Mouse (Mus musculus) midbrain, embryonic 16.5 days (tissue): ENCODE results near the gene Srd5a3. TPM values are rescaled to one million over a fixed set of nuclear protein-coding genes. Genes with fewer than 3 reads are reported as not detected.
"Not testable (repeated sequence)": the region's sequence is repeated elsewhere in the genome, so short reads cannot be mapped to it uniquely, and the experiment has no call there.

Experiments
- ATAC-seq: fragments of 200-750 bp; cut with Nextera tagmentation; 2 replicates; pipeline ENCODE4 v1.8.0; 2017; ENCODE audit warnings: moderate TSS enrichment
- H3K27ac ChIP-seq: fragments of 300-500 bp; sonication (generic); 2 replicates; pipeline ENCODE4 v1.5.1; 2014; ENCODE audit warnings: mild to moderate bottlenecking, low read length, mixed read lengths
- H3K27me3 ChIP-seq: fragments of 300-500 bp; sonication (generic); 2 replicates; pipeline ENCODE4 v1.6.1; 2014; ENCODE audit warnings: low read depth, low read length, mixed read lengths; ENCODE audit not compliant: control insufficient read depth, insufficient read depth
- H3K36me3 ChIP-seq: fragments of 300-500 bp; sonication (generic); 2 replicates; pipeline ENCODE4 v1.6.1; 2014; ENCODE audit warnings: mild to moderate bottlenecking, low read length, moderate library complexity, mixed read lengths; ENCODE audit not compliant: control insufficient read depth, insufficient read depth
- H3K4me1 ChIP-seq: fragments of 300-500 bp; sonication (generic); 2 replicates; pipeline ENCODE4 v1.6.1; 2014; ENCODE audit warnings: mild to moderate bottlenecking, low read length, mixed read lengths; ENCODE audit not compliant: control insufficient read depth, insufficient read depth
- H3K4me2 ChIP-seq: fragments of 300-500 bp; sonication (generic); 2 replicates; pipeline ENCODE4 v1.6.1; 2014; ENCODE audit warnings: mild to moderate bottlenecking, low read length, mixed read lengths
- H3K4me3 ChIP-seq: fragments of 300-500 bp; sonication (generic); 2 replicates; pipeline ENCODE4 v1.5.1; 2014; ENCODE audit warnings: low read depth, mild to moderate bottlenecking, low read length, moderate library complexity, mixed read lengths
- H3K9ac ChIP-seq: fragments of 300-500 bp; sonication (generic); 2 replicates; pipeline ENCODE4 v1.6.1; 2014; ENCODE audit warnings: low read depth, low read length, mixed read lengths
- H3K9me3 ChIP-seq: fragments of 300-500 bp; sonication (generic); replicated peaks from 2 replicates; pipeline ENCODE4 v1.6.1; 2014; ENCODE audit warnings: mild to moderate bottlenecking, low read length, mixed read lengths; ENCODE audit not compliant: control insufficient read depth, poor library complexity, severe bottlenecking
- WGBS: fragments of 180-500 bp; shearing (Covaris S2); extraction: QIAGEN DNeasy Blood & Tissue Kit; methylation state at CpG from one replicate; pipeline ENCODE4 v1.1.7; 2014; 5-methylcytosine and 5-hydroxymethylcytosine counted together
- polyA plus RNA-seq: library from polyadenylated mRNA; unstranded; fragments of >200 nt; fragmentation: Nextera tagmentation; extraction: Ambion mirVana; gene quantifications from 2 replicates; pipeline ENCODE4 v1.2.1, GENCODE M21; 2015

Srd5a3 gene
- polyA plus RNA-seq: 17.3 and 17.5 TPM in 2 replicates

- ATAC-seq: peak; percentile 96
- Histone ChIP-seq H3K9ac (peak within 1 kb of the TSS; percentile 83), H3K4me3 (peak within 1 kb of the TSS; percentile 58), H3K4me2 (peak within 1 kb of the TSS; percentile 85), H3K36me3 (no peaks in the 10 kb centered on the region), H3K4me1 (peaks cover 9% of the 10 kb centered on the region; the same call in 1 of the 2 replicates), H3K9me3 (no peaks in the 10 kb centered on the region), H3K27ac (peak within 1 kb of the TSS; percentile 82), H3K27me3 (no peaks in the 10 kb centered on the region)
- under 1% methylated on average over 65 of the region's 69 CpGs for WGBS
Observed at GRCm38 (mm10) chr5:76139808-76140729, at the start of gene Srd5a3. TSS of gene Srd5a3 (plus strand) at chr5:76140271.

GRCm38 (mm10) chr5:76103809-76104208 lies 36.3 kb upstream of the Srd5a3 start:
- H3K4me3 ChIP-seq, H3K36me3 ChIP-seq, H3K27ac ChIP-seq, H3K4me1 ChIP-seq, H3K4me2 ChIP-seq, H3K27me3 ChIP-seq, ATAC-seq, H3K9me3 ChIP-seq, H3K9ac ChIP-seq: not testable (repeated sequence)
- 81% methylated on average over 5 of the region's 5 CpGs for WGBS

GRCm38 (mm10) chr5:76107306-76107705 lies 32.8 kb upstream of the Srd5a3 start:
- no peak overlapping the region for H3K9ac ChIP-seq
- no peaks in the 10 kb centered on the region for H3K27me3 ChIP-seq
- H3K9me3 ChIP-seq: no peaks in the 10 kb centered on the region
- H3K36me3 ChIP-seq: no peaks in the 10 kb centered on the region
- ATAC-seq: no peak
- no peak overlapping the region for H3K4me2 ChIP-seq
- H3K4me1 ChIP-seq: no peaks in the 10 kb centered on the region
- 79% methylated on average over 5 of the region's 5 CpGs for WGBS
- H3K4me3 ChIP-seq: no peak overlapping the region
- H3K27ac ChIP-seq: no peak overlapping the region

GRCm38 (mm10) chr5:76108496-76108895 lies 31.6 kb upstream of the Srd5a3 start:
- Histone ChIP-seq H3K4me3 (no peak overlapping the region), H3K9me3 (no peaks in the 10 kb centered on the region), H3K4me2 (no peak overlapping the region), H3K4me1 (no peaks in the 10 kb centered on the region), H3K36me3 (no peaks in the 10 kb centered on the region), H3K27ac (no peak overlapping the region), H3K9ac (no peak overlapping the region), H3K27me3 (no peaks in the 10 kb centered on the region)
- WGBS: 83% methylated on average over 3 of the region's 3 CpGs
- no peak for ATAC-seq

GRCm38 (mm10) chr5:76111173-76111572 lies 28.9 kb upstream of the Srd5a3 start:
- Histone ChIP-seq H3K4me1 (no peaks in the 10 kb centered on the region), H3K4me3 (no peak overlapping the region), H3K9me3 (no peaks in the 10 kb centered on the region), H3K27me3 (no peaks in the 10 kb centered on the region), H3K4me2 (no peak overlapping the region), H3K36me3 (no peaks in the 10 kb centered on the region), H3K27ac (no peak overlapping the region), H3K9ac (no peak overlapping the region)
- 90% methylated on average over 3 of the region's 3 CpGs for WGBS
- no peak for ATAC-seq

- H3K4me2 ChIP-seq: no peak overlapping the region
- H3K9ac ChIP-seq: no peak overlapping the region
- H3K36me3 ChIP-seq: no peaks in the 10 kb centered on the region
- H3K9me3 ChIP-seq: no peaks in the 10 kb centered on the region
- H3K27ac ChIP-seq: no peak overlapping the region
- ATAC-seq: no peak
- H3K27me3 ChIP-seq: no peaks in the 10 kb centered on the region
- WGBS: 83% methylated on average over 4 of the region's 4 CpGs
- no peaks in the 10 kb centered on the region for H3K4me1 ChIP-seq
- H3K4me3 ChIP-seq: no peak overlapping the region
Observed at GRCm38 (mm10) chr5:76112016-76112415, 28.1 kb upstream of the Srd5a3 start.

- Histone ChIP-seq H3K27ac (no peak overlapping the region), H3K27me3 (no peaks in the 10 kb centered on the region), H3K4me1 (no peaks in the 10 kb centered on the region), H3K36me3 (no peaks in the 10 kb centered on the region), H3K4me3 (no peak overlapping the region), H3K9ac (no peak overlapping the region), H3K4me2 (no peak overlapping the region), H3K9me3 (no peaks in the 10 kb centered on the region)
- 82% methylated on average over 8 of the region's 8 CpGs for whole genome bisulfite sequencing
- no peak for ATAC-seq
Observed at GRCm38 (mm10) chr5:76115436-76116041, 24.5 kb upstream of the Srd5a3 start.

GRCm38 (mm10) chr5:76118441-76118840 lies 21.6 kb upstream of the Srd5a3 start:
- WGBS: 34% methylated on average over 7 of the region's 7 CpGs
- no peaks in the 10 kb centered on the region for H3K27me3 ChIP-seq
- H3K4me3 ChIP-seq: no peak overlapping the region
- no peak overlapping the region for H3K27ac ChIP-seq
- no peak overlapping the region for H3K4me2 ChIP-seq
- H3K36me3 ChIP-seq: no peaks in the 10 kb centered on the region
- H3K4me1 ChIP-seq: no peaks in the 10 kb centered on the region
- ATAC-seq: no peak
- no peak overlapping the region for H3K9ac ChIP-seq
- 0 out of 2 replicates have a peak, but pooled peaks cover 4% of the 10 kb centered on the region for H3K9me3 ChIP-seq

- Histone ChIP-seq H3K27ac (no peak overlapping the region), H3K36me3 (no peaks in the 10 kb centered on the region), H3K4me2 (no peak overlapping the region), H3K27me3 (no peaks in the 10 kb centered on the region), H3K9ac (no peak overlapping the region), H3K4me1 (no peaks in the 10 kb centered on the region), H3K4me3 (no peak overlapping the region), H3K9me3 (peaks cover 4% of the 10 kb centered on the region; the same call in 1 of the 2 replicates)
- WGBS: 85% methylated on average over 5 of the region's 5 CpGs
- no peak for ATAC-seq
Observed at GRCm38 (mm10) chr5:76120634-76121033, 19.4 kb upstream of the Srd5a3 start.
